Mouse (Mus musculus): ENCODE data around the gene Atp1a3. TPM values are rescaled to one million over a fixed set of nuclear protein-coding genes. Genes with fewer than 3 reads are reported as not detected.

Atp1a3 gene
- total and polyA plus RNA-seq, 3 experiments = 0.39 to 1.7 (median 1.2) TPM

- Histone ChIP-seq H3K9ac (ENCODE audit: low read depth, low read length) (no peak overlapping the region), H3K4me1 (ENCODE audit: control insufficient read depth, insufficient read depth, low read length) (no peaks in the 10 kb centered on the region), H3K79me2 (replicated peaks; ENCODE audit: control insufficient read depth, insufficient read depth, low read length) (no peaks in the 10 kb centered on the region), H3K4me3 (no peak overlapping the region), H3K36me3 (ENCODE audit: control insufficient read depth, insufficient read depth, low read length) (no peaks in the 10 kb centered on the region), H3K27ac (no peak overlapping the region), H3K27me3 (ENCODE audit: control insufficient read depth, insufficient read depth, low read length) (peaks cover 2% of the 10 kb centered on the region)
- intact Hi-C loops (cut with DNase I) = no loop called here
- WGBS = 55% methylated on average over 7 of the region's 7 CpGs
- no peak for DNase-seq
- no peak for TF ChIP-seq CTCF (IDR thresholded peaks at IDR 0.05)
- no peak for TF ChIP-seq EP300 (IDR thresholded peaks at IDR 0.05; ENCODE audit: insufficient read depth, low read depth, low read length)
- TF ChIP-seq POLR2A (IDR thresholded peaks at IDR 0.05; ENCODE audit: insufficient read depth, low read depth, low read length) = no peak
Measured at GRCm38 (mm10) chr7:25000211-25000610, 5.5 kb downstream of the Atp1a3 start.

DNA sequence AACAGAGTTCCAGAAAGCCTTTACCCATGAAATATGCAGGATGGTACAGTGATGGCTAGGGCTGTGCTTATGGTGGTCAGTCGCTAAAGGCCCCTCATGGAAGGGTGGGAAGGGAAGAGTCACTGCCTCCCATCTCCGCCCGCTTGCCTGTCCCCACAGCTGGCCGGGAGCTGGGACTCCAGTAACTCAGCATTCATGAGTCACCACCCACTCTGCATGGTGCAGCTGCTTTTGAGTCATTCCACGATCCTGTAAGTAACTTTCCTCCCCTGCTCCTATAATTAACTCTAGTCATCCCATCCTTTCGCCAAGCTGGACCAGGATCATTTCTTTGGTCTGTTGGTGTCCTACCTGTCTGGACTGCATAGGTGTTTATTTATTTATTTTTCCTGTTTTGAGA, 12.7 kb downstream of the Atp1a3 start:
- Histone ChIP-seq H3K79me2 (replicated peaks; ENCODE audit: control insufficient read depth, insufficient read depth, low read length) (no peaks in the 10 kb centered on the region), H3K27ac (no peak overlapping the region), H3K36me3 (ENCODE audit: control insufficient read depth, insufficient read depth, low read length) (no peaks in the 10 kb centered on the region), H3K27me3 (ENCODE audit: control insufficient read depth, insufficient read depth, low read length) (peaks cover 2% of the 10 kb centered on the region; the same call in 1 of the 2 replicates), H3K4me3 (no peak overlapping the region), H3K9ac (ENCODE audit: low read depth, low read length) (no peak overlapping the region), H3K4me1 (ENCODE audit: control insufficient read depth, insufficient read depth, low read length) (no peaks in the 10 kb centered on the region)
- intact Hi-C loops (cut with DNase I) = no loop called here
- TF ChIP-seq POLR2A (IDR thresholded peaks at IDR 0.05; ENCODE audit: insufficient read depth, low read depth, low read length) (no peak), EP300 (IDR thresholded peaks at IDR 0.05; ENCODE audit: insufficient read depth, low read depth, low read length) (no peak), CTCF (IDR thresholded peaks at IDR 0.05) (no peak)
- DNase-seq = no peak
- 62% methylated on average over 6 of the region's 6 CpGs for WGBS

GRCm38 (mm10) chr7:24990478-24990877, 15.3 kb downstream of the Atp1a3 start:
- TF ChIP-seq POLR2A (IDR thresholded peaks at IDR 0.05; ENCODE audit: insufficient read depth, low read depth, low read length) = no peak
- TF ChIP-seq CTCF (IDR thresholded peaks at IDR 0.05) = no peak
- TF ChIP-seq EP300 (IDR thresholded peaks at IDR 0.05; ENCODE audit: insufficient read depth, low read depth, low read length) = no peak
- 81% methylated on average over 8 of the region's 8 CpGs for WGBS

GRCm38 (mm10) chr7:24987941-24988340, 17.8 kb downstream of the Atp1a3 start:
- no peak overlapping the region for H3K4me3 ChIP-seq
- no peaks in the 10 kb centered on the region for H3K4me1 ChIP-seq (ENCODE audit: control insufficient read depth, insufficient read depth, low read length)
- H3K9ac ChIP-seq (ENCODE audit: low read depth, low read length) = no peak overlapping the region
- no peaks in the 10 kb centered on the region for H3K79me2 ChIP-seq (replicated peaks; ENCODE audit: control insufficient read depth, insufficient read depth, low read length)
- intact Hi-C loops (cut with DNase I) = no loop called here
- TF ChIP-seq CTCF (IDR thresholded peaks at IDR 0.05) = no peak
- TF ChIP-seq POLR2A (IDR thresholded peaks at IDR 0.05; ENCODE audit: insufficient read depth, low read depth, low read length) = no peak
- TF ChIP-seq EP300 (IDR thresholded peaks at IDR 0.05; ENCODE audit: insufficient read depth, low read depth, low read length) = no peak
- 69% methylated on average over 14 of the region's 14 CpGs for WGBS
- H3K27me3 ChIP-seq (ENCODE audit: control insufficient read depth, insufficient read depth, low read length) = no peaks in the 10 kb centered on the region
- no peaks in the 10 kb centered on the region for H3K36me3 ChIP-seq (ENCODE audit: control insufficient read depth, insufficient read depth, low read length)
- H3K27ac ChIP-seq = no peak overlapping the region
- no peak for DNase-seq

More at GRCm38 (mm10) chr7:24990478-24990877, 15.3 kb downstream of the Atp1a3 start:
- H3K27me3 ChIP-seq (ENCODE audit: control insufficient read depth, insufficient read depth, low read length) = peaks cover 2% of the 10 kb centered on the region; the same call in 1 of the 2 replicates
- H3K27ac ChIP-seq = no peak overlapping the region
- no peak for DNase-seq
- H3K4me3 ChIP-seq = no peak overlapping the region
- intact Hi-C loops (cut with DNase I) = no loop called here
- H3K4me1 ChIP-seq (ENCODE audit: control insufficient read depth, insufficient read depth, low read length) = no peaks in the 10 kb centered on the region
- no peaks in the 10 kb centered on the region for H3K36me3 ChIP-seq (ENCODE audit: control insufficient read depth, insufficient read depth, low read length)
- no peak overlapping the region for H3K9ac ChIP-seq (ENCODE audit: low read depth, low read length)
- no peaks in the 10 kb centered on the region for H3K79me2 ChIP-seq (replicated peaks; ENCODE audit: control insufficient read depth, insufficient read depth, low read length)

DNA sequence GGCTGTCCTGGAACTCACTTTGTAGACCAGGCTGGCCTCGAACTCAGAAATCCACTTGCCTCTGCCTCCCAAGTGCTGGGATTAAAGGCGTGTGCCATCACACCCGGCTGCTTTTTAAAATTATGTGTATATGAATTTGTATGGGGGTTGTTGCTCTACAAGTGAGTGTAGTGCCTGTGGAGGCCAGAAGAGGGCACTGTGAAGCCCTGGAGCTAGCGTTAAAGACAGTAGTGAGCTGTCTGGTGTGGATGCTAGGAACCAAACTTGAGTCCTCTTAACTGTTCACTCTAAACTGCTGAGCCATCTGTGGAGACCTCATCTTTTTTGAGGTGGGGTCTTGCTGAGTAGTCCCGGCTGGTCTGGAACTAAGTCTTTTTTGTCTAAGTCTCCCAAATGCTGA, 20.0 kb downstream of the Atp1a3 start:
- no peak overlapping the region for H3K27ac ChIP-seq
- H3K79me2 ChIP-seq (replicated peaks; ENCODE audit: control insufficient read depth, insufficient read depth, low read length) = no peaks in the 10 kb centered on the region
- no peak overlapping the region for H3K4me3 ChIP-seq
- H3K36me3 ChIP-seq (ENCODE audit: control insufficient read depth, insufficient read depth, low read length) = no peaks in the 10 kb centered on the region
- H3K9ac ChIP-seq (ENCODE audit: low read depth, low read length) = no peak overlapping the region
- 71% methylated on average over 5 of the region's 5 CpGs for WGBS
- no peaks in the 10 kb centered on the region for H3K4me1 ChIP-seq (ENCODE audit: control insufficient read depth, insufficient read depth, low read length)
- intact Hi-C loops (cut with DNase I) = no loop called here
- TF ChIP-seq CTCF (IDR thresholded peaks at IDR 0.05) (peak; percentile 28), POLR2A (IDR thresholded peaks at IDR 0.05; ENCODE audit: insufficient read depth, low read depth, low read length) (no peak), EP300 (IDR thresholded peaks at IDR 0.05; ENCODE audit: insufficient read depth, low read depth, low read length) (no peak)
- no peak for DNase-seq
- H3K27me3 ChIP-seq (ENCODE audit: control insufficient read depth, insufficient read depth, low read length) = no peaks in the 10 kb centered on the region

GRCm38 (mm10) chr7:24984307-24984706, 21.5 kb downstream of the Atp1a3 start:
- DNase-seq = no peak
- intact Hi-C loops (cut with DNase I) = no loop called here
- Histone ChIP-seq H3K4me1 (ENCODE audit: control insufficient read depth, insufficient read depth, low read length) (no peaks in the 10 kb centered on the region), H3K4me3 (no peak overlapping the region), H3K9ac (ENCODE audit: low read depth, low read length) (no peak overlapping the region), H3K27me3 (ENCODE audit: control insufficient read depth, insufficient read depth, low read length) (no peaks in the 10 kb centered on the region), H3K27ac (no peak overlapping the region), H3K36me3 (ENCODE audit: control insufficient read depth, insufficient read depth, low read length) (no peaks in the 10 kb centered on the region), H3K79me2 (replicated peaks; ENCODE audit: control insufficient read depth, insufficient read depth, low read length) (no peaks in the 10 kb centered on the region)
- TF ChIP-seq POLR2A (IDR thresholded peaks at IDR 0.05; ENCODE audit: insufficient read depth, low read depth, low read length) = no peak
- peak; percentile 23; the same call in 1 of the 2 replicates for TF ChIP-seq CTCF (IDR thresholded peaks at IDR 0.05)
- 79% methylated on average over 2 of the region's 2 CpGs for WGBS

All from heart, adult 2 months (tissue).